In the genomic region with DNA sequence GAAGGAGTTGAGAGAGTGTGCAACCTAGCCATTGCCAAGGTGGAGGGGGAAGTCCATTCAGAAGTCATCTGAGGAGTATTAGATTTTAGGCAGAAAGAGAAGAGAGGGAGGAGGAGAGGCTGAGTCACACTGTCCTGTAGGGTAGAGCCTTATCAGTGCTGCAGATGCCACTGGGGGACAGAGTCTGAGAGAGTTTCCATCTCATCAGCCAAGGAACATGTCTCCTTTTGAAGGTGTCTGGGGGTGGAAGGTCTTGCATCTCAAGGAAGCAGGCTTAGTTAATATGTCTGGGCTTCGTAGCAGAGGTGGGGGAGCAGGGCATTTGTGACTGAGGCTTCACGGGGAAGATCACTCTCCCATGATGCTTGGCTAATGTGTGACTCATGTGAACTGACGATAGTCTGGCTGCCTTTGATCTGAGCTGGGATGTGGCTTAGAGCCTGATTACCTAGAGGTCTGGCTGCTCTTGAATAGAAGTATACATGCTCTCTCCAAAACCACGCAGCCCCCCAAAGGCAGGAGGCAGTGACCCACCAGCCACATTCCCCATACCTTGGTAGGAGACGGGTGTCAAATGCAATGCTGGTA, we compare ENCODE assay signal across 37 mouse cellular contexts. TPM values are rescaled to one million over a fixed set of nuclear protein-coding genes. Genes with fewer than 3 reads are reported as not detected.
A peak's percentile ranks its signal among the peaks of the same experiment; 100 is the strongest.
DNase-seq lines count a peak whose midpoint lies in the region; ATAC-seq and TF ChIP-seq lines count a peak whose summit lies in the region.
"Had no signal": no experiment of that assay in that cellular context is flagged by ENCODE, and none has a peak within 500 bp of the region (broad histone marks: within the 10 kb centered on the region; RNA-seq: fewer than 3 reads in every experiment).

No protein-coding gene starts in this region.

- no peak for TF ChIP-seq CTCF in cerebellum, adult 2 months (IDR thresholded peaks at IDR 0.05; ENCODE audit: borderline replicate concordance, insufficient read depth, low read depth, low read length)

- TF ChIP-seq POLR2A in myocyte (IDR thresholded peaks at IDR 0.05; ENCODE audit: insufficient read length, low read depth): no peak
- no peak for TF ChIP-seq POLR2A in cerebellum, adult 2 months (IDR thresholded peaks at IDR 0.05; ENCODE audit: borderline replicate concordance, insufficient read depth, low read length)

- no peaks in the 10 kb centered on the region for H3K79me2 ChIP-seq in myocyte (ENCODE audit: control insufficient read depth, insufficient read depth)

- H3K27me3 ChIP-seq in megakaryocyte, embryonic 14.5 days (replicated peaks): peaks cover 22% of the 10 kb centered on the region
- no peaks in the 10 kb centered on the region for H3K27me3 ChIP-seq in myocyte (ENCODE audit: control insufficient read depth, insufficient read depth, insufficient read length)
- H3K27me3 ChIP-seq in hindbrain, embryonic 14.5 days (ENCODE audit: control insufficient read depth, insufficient read depth, low read length): no peaks in the 10 kb centered on the region
- H3K27me3 ChIP-seq in cerebellum, adult 2 months (ENCODE audit: control insufficient read depth, insufficient read depth, low read length): no peaks in the 10 kb centered on the region
- H3K27me3 ChIP-seq: embryonic facial prominence, embryonic 15.5 days; forebrain, embryonic 12.5 days; hindbrain, embryonic 13.5 days; limb, embryonic 15.5 days; neural tube, embryonic 15.5 days had no signal

- no peaks in the 10 kb centered on the region for H3K9me3 ChIP-seq in megakaryocyte, embryonic 14.5 days
- no peaks in the 10 kb centered on the region for H3K9me3 ChIP-seq in hindbrain, embryonic 14.5 days (ENCODE audit: control insufficient read depth, low read length)
- H3K9me3 ChIP-seq: embryonic facial prominence, embryonic 10.5 days; embryonic facial prominence, embryonic 15.5 days; forebrain, embryonic 12.5 days; G1E; heart, embryonic 12.5 days; hindbrain, embryonic 13.5 days; kidney, embryonic 15.5 days; limb, embryonic 15.5 days; liver, embryonic 13.5 days; neural tube, embryonic 15.5 days had no signal

- H3K9ac ChIP-seq in hindbrain, embryonic 14.5 days: no peak overlapping the region
- H3K9ac ChIP-seq: embryonic facial prominence, embryonic 15.5 days; forebrain, embryonic 12.5 days; heart, embryonic 12.5 days; hindbrain, embryonic 13.5 days; kidney, embryonic 15.5 days; limb, embryonic 15.5 days; liver, embryonic 13.5 days; neural tube, embryonic 15.5 days had no signal

- peak overlapping the region; percentile 57 for H3K4me2 ChIP-seq in myocyte (ENCODE audit: low read depth)
- H3K4me2 ChIP-seq in hindbrain, embryonic 14.5 days (replicated peaks): no peak overlapping the region
- H3K4me2 ChIP-seq: embryonic facial prominence, embryonic 15.5 days; forebrain, embryonic 12.5 days; heart, embryonic 12.5 days; hindbrain, embryonic 13.5 days; kidney, embryonic 15.5 days; limb, embryonic 15.5 days; liver, embryonic 13.5 days; neural tube, embryonic 15.5 days had no signal

- H3K4me3 ChIP-seq in megakaryocyte, embryonic 14.5 days (replicated peaks): peak overlapping the region; percentile 62
- no peak overlapping the region for H3K4me3 ChIP-seq in myocyte
- H3K4me3 ChIP-seq in hindbrain, embryonic 14.5 days (replicated peaks; ENCODE audit: low read length): no peak overlapping the region
- H3K4me3 ChIP-seq in cerebellum, adult 2 months (replicated peaks; ENCODE audit: insufficient read depth, low read depth, low read length): no peak overlapping the region
- H3K4me3 ChIP-seq: embryonic facial prominence, embryonic 10.5 days; embryonic facial prominence, embryonic 15.5 days; forebrain, embryonic 12.5 days; heart, adult 2 months; heart, embryonic 12.5 days; hindbrain, embryonic 13.5 days; kidney, embryonic 15.5 days; layer of hippocampus, adult 2 months; left cerebral cortex, adult 2 months; limb, embryonic 15.5 days; liver, embryonic 13.5 days; neural tube, embryonic 15.5 days had no signal

- no peak for ATAC-seq in megakaryocyte, adult 5-6 weeks (ENCODE audit: poor library complexity, severe bottlenecking)
- no peak for ATAC-seq in hindbrain, embryonic 14.5 days (ENCODE audit: low FRiP score)
- ATAC-seq: inflammation-experienced regulatory T-cells, adult 6 months; lung, postnatal 0 days had no signal

- 86% methylated on average over 5 of the region's 5 CpGs for WGBS in hindbrain, embryonic 14.5 days
- 88% methylated on average over 5 of the region's 5 CpGs for WGBS in cerebellum, adult 2 months

- DNase-seq in adrenal gland, adult (ENCODE audit: inconsistent age in 2 of 2, low spot score in 1 of 2): peak; percentile 27 to 83
- no peak for DNase-seq in adrenal gland, postnatal 10 days
- peak; percentile 21 for DNase-seq in MN1 (ENCODE audit: low spot score)
- DNase-seq in hindbrain, embryonic 14.5 days (ENCODE audit: low spot score): no peak
- DNase-seq in cerebellum, adult 2 months: no peak
- DNase-seq: cerebellum, adult 8-10 months; cerebellum, postnatal 25 days; gastrocnemius, postnatal 25 days; heart, adult 2 months; heart, postnatal 4 days; kidney, adult 11 months; kidney, postnatal 36 days; left cerebral cortex, postnatal 4 days; liver, embryonic 13.5 days; lung, adult 18-20 months; lung, postnatal 4 days; midbrain, embryonic 14.5 days; retina, postnatal 1 day; right cerebral cortex, postnatal 14 days; thymus, postnatal 14 days had no signal

- H3K4me1 ChIP-seq in megakaryocyte, embryonic 14.5 days: peaks cover 56% of the 10 kb centered on the region
- H3K4me1 ChIP-seq in hindbrain, embryonic 14.5 days (replicated peaks; ENCODE audit: control insufficient read depth, insufficient read depth, low read length): peaks cover 39% of the 10 kb centered on the region
- H3K4me1 ChIP-seq in cerebellum, adult 2 months (ENCODE audit: control insufficient read depth, insufficient read depth, low read length): peaks cover 11% of the 10 kb centered on the region
- H3K4me1 ChIP-seq: liver, embryonic 13.5 days had no signal

- H3K27ac ChIP-seq in hindbrain, embryonic 14.5 days: no peak overlapping the region
- H3K27ac ChIP-seq in cerebellum, adult 2 months (ENCODE audit: insufficient read depth, low read length): no peak overlapping the region
- H3K27ac ChIP-seq: embryonic facial prominence, embryonic 10.5 days; embryonic facial prominence, embryonic 15.5 days; heart, adult 2 months; hindbrain, embryonic 13.5 days; kidney, embryonic 15.5 days; layer of hippocampus, adult 2 months; left cerebral cortex, adult 2 months; limb, embryonic 15.5 days; liver, embryonic 13.5 days; neural tube, embryonic 15.5 days had no signal

- H3K36me3 ChIP-seq in megakaryocyte, embryonic 14.5 days (replicated peaks; ENCODE audit: low read length): no peaks in the 10 kb centered on the region
- H3K36me3 ChIP-seq in myocyte (ENCODE audit: control insufficient read depth, insufficient read depth): no peaks in the 10 kb centered on the region
- H3K36me3 ChIP-seq in hindbrain, embryonic 14.5 days (replicated peaks; ENCODE audit: control insufficient read depth, insufficient read depth): no peaks in the 10 kb centered on the region
- H3K36me3 ChIP-seq: embryonic facial prominence, embryonic 10.5 days; embryonic facial prominence, embryonic 15.5 days; forebrain, embryonic 12.5 days; G1E; heart, embryonic 12.5 days; hindbrain, embryonic 13.5 days; kidney, embryonic 15.5 days; limb, embryonic 15.5 days; liver, embryonic 13.5 days; neural tube, embryonic 15.5 days had no signal

- no peak overlapping the region for H3ac ChIP-seq in myocyte (ENCODE audit: control insufficient read depth, insufficient read length)

TF ChIP-seq in myocyte, 11 proteins besides CTCF, POLR2A, EP300 and RAD21:
- no peak for TF ChIP-seq SRF (IDR thresholded peaks at IDR 0.05; ENCODE audit: control insufficient read depth, insufficient read length, low read depth)

RNA-seq across cellular contexts. Expression of a gene that starts 34.5 kb away (rescaled TPM):
- 10 to 100 TPM in 1 of 2 experiments, 1 to 10 TPM in 1; 9.6 to 10.7 TPM for total RNA-seq in adrenal gland, postnatal 10 days (2021)
- polyA plus RNA-seq in megakaryocyte, embryonic 14.5 days (2012; ENCODE audit: insufficient read depth, low replicate concordance): 1.3 and 2.8 TPM in 2 replicates
- total RNA-seq in megakaryocyte, adult 5-6 weeks (2015): not detected in 2 replicates
- not detected in 2 replicates for total RNA-seq in megakaryocyte, adult 5-6 weeks (2017)
- 40.5 TPM for polyA plus RNA-seq in myocyte (2012; fragmentation: generic; extraction: Trizol)
- polyA plus RNA-seq in hindbrain, embryonic 14.5 days (2014; fragmentation: Nextera tagmentation; extraction: Ambion mirVana): 15.1 and 16.7 TPM in 2 replicates
- 147 and 149 TPM in 2 replicates for polyA plus RNA-seq in cerebellum, adult 2 months (2012; rRNA removed)
- total RNA-seq: monocyte, adult 5-6 weeks had no signal
- polyA plus RNA-seq: G1E; inflammation-experienced regulatory T-cells, adult 6 months had no signal

Comparison
In these comparisons a context has a peak if more than half of its experiments do, and no peak if none do; other contexts are left out.
1. DNase-seq: peak in adrenal gland, adult (2 of 2) and MN1 (single experiment); none in adrenal gland, postnatal 10 days (single experiment), hindbrain, embryonic 14.5 days (single experiment) and cerebellum, adult 2 months (0 of 2).